Mouse (Mus musculus): ENCODE measurements around the gene Ptprn2.
"Not testable (repeated sequence)": the region's sequence is repeated elsewhere in the genome, so short reads cannot be mapped to it uniquely, and the experiment has no call there.

Gene Ptprn2

DNA sequence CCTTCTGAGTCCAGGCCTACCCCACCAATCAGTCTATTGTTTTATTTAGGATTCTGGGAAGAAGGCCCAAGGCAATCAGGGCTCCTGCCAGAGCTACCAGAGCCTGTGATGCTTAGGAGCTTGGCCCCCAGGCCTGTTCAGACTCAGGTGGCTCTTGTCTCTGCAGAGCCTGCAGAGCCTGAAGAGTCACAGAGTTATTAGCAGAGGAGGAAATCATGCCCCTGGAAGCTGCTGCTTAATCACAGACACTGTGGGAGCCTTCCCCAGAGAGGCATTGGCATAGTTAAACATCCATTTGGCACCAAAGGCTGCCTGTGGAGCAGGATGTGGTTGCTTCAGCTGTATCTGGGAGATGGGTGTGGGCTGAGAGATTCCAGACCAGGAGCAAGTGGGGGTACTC is 30.3 kb downstream of the Ptprn2 start:
- DNase-seq (ENCODE audit: low spot score in 2 of 2), result no peak

DNA sequence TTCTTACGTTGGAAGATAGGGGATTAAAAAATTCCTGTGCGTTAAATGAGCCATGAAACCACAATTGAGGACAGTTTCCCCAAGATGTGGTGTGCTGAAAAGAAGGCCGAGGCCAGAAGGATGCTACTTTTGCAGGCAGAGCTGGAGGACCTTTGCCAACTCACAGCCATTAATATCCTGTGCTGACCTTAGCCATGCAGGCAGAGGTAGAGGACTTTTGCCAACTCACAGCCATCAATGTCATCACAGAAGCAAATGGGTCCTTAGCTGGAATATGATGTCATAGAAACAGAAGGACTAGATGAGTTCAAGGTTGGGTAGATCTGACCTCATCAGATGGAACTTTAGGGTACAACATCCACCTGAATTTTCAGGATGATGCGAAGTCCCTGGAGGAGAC is 43.3 kb downstream of the Ptprn2 start:
- no peak for DNase-seq (ENCODE audit: low spot score in 2 of 2)

DNA sequence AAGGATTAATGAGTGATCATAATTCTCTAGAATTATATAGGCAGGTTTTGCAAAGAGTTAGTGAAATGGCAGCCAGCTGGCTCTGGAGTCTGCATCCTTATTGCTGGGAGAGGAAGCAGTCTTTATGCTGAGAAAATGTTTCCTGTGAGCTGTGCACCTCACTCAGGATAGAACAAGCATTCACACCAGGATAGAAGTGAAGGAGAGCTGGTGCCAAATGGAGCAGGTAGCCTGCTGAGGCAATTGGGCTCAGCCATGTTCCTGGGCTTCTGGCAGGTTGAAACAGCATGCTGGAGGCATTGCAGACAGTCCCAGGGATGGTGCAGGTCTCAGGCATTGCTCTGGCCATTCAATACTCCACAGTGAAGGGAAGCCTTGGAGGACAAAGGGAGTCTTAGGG is 47.8 kb downstream of the Ptprn2 start:
- no peak for DNase-seq (ENCODE audit: low spot score in 2 of 2)

DNA sequence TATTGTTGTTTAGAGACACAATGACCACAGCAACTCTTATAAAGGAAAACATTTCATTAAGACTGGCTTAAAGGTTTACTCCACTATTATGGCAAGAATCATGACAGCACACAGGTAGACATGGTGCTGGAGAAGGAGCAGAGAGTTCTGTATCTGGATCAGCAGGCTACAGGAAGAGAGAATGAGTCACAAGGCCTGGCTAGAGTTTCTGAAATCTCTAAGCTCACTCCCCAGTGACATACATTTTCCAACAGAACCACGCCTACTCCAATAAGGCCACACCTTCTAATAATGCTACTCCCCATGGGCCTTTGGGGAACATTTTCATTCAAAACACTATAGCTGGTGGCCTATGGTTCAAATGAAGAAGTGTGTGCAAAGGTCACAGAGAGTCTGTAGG is 53.8 kb downstream of the Ptprn2 start:
- no peak for DNase-seq (ENCODE audit: low spot score in 2 of 2)

DNA sequence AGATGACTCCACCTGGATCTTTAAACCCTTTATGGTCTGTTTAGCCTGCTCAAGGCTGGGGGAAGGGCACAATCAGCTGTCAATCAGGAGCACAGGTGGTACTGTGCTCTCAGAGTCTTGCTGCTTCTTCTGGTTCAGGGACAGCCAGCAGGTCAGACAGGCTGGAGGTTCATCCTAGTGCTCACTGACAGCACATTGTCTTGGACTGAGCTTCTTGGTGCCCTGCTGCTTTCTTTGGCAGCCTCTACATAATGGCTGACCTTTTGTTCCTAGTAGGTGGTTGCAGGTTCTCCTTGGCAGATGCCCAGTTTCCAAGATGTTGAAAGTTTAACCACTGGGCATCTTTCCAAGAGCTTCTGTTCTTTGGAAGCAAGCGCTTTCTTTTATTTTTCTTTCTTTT is 55.1 kb downstream of the Ptprn2 start:
- no peak for DNase-seq (ENCODE audit: low spot score in 2 of 2)

DNA sequence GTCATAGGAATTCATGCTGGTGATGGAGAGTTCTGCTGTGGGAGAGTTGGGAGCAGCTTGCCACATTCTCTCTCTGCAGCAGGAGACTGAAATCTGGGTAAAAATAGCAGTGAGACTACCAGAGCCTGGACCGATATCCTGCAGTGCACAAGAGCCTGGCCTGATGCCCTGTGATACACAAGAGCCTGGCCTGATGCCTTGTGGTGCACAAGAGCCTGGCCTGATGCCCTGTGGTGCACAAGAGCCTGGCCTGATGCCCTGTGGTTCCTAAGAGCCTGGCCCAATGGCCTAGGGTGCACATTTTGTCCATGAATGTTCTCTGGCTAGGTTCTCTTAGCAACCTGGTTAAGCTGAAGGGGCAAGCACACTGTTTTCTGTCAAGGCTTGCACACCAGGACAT is 64.5 kb downstream of the Ptprn2 start:
- DNase-seq (ENCODE audit: low spot score in 2 of 2), result no peak

DNA sequence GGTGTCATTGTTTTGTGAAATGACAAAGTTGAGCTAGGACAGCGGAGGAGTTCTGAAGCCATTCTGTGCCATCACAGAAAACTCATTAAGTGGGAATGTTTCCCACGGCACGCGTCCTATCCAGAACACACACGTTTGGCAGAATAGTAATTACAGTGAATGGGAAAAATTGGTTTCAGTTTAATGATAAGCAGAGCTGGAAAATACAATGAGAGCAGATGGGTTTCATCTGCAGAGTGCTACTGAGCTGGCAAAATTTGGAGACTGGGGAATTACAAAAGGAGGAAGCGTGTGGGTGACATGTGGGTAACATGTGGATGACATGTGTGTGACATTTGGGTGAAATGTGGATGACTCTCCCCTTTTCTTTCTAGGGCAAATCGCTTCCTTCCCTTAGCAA is 66.0 kb downstream of the Ptprn2 start:
- DNase-seq (ENCODE audit: low spot score in 2 of 2), result no peak

DNA sequence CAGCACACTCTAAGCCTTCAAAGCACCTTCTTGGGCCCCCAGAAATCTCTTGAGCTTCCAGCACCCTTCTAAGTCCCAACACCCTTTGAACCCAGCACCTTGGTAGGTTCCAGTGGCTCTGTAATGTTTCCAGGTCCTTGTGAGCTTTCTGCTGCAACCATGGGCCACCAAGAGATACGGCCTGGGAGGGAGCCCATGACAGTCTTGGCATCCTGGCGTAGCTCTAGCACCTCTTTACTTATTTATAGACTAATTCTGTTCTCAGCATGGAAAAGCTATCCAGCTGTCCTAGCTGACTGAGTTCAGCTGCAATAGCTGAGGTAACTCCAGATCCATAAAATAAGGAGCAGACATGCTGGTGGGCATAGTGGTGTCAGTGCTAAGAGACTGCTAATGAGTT is 66.8 kb downstream of the Ptprn2 start:
- no peak for DNase-seq (ENCODE audit: low spot score in 2 of 2)

DNA sequence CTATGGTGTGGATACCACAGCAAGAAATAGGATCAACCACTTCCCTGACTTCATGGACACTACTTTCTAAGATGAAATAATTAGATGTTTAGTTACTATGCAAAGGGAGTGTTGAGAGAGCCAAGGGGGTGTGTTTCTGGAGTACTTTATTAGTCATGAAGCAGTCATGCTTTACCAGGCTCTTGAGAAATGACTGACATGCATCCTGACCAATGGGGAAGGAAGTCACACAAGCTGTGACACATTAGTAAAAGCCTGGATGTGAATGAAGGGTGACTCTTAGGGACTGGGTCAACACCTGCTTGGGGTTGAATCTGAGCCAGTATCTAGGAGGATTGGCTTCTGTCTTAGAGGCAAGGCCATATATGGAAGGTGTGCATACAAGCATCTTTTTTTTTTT is 67.8 kb downstream of the Ptprn2 start:
- no peak for DNase-seq (ENCODE audit: low spot score in 2 of 2)

DNA sequence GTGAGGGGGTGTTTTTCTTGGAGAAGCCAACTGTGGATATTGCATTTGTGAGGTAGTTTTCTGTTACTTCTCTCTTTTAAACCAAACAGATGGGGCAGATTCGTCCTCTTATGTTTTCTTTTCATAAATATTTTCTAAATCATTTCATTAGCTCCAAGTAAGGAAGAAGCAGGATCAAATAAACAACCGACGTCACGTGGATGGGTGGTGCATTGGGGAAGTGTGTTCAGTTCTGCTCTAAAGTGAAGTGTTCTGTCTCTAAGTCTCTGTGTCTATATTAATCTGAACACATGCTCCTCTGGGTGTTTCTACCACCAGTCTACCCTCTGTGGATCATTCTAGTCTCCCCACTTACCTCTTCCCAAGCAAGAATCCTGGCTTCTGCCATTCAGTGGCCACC is 70.4 kb downstream of the Ptprn2 start:
- DNase-seq (ENCODE audit: low spot score in 2 of 2), result no peak

DNA sequence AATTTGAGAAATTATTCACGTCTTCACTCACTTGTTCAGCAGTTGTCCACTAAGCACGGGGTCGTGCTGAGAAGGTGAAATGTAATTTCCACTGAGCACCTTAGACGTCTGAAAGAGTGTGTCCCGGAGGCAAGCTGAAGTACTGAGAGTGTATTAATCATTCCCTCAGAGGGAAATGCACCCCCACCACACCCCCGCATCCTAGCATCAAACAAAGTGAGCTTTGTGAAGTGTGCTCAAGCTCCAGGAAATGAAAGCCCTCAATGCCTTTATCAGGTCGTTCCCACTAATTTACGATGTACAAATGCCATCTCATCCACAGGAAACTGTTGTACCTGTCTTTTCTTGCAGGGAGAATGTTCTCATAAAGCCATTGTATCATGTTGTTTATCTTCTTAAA is 78.9 kb downstream of the Ptprn2 start:
- no peak for DNase-seq (ENCODE audit: low spot score in 2 of 2)

DNA sequence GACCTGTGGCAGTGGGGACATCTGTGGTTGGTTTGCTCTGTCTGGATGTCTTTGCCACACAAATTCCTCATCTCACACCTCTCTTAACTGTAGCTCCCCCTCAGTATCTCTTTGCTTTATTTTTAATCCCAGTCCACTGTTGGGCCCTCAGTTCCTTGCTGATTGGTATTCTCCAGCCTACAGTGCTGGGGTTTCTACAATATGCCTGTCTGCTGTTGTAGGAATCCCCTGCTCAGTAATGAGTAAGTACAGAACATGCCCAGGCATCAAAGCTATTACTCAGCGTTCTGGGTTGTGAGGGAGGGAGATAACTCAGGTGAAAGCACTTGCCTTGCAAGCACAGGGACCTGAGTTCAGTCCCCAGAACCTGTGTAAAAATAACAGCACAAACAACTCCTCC is 81.2 kb downstream of the Ptprn2 start:
- DNase-seq (ENCODE audit: low spot score in 2 of 2), result no peak

DNA sequence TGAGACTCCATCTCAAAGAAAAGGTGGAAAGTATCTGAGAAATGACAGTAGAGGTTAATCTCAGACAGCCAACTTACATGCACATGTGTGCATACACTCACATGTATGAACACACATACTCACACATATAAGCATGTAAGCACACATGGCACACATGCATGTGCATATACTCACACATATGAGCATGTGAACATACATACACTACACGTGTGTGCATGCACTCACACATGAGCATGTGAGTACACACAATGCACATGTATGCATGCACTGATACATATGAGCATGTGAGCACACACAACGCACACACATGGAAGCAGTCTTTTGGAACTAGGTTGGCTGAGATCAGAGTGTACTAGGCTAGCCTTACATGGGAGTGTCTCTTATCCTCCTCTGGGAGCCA is 81.7 kb downstream of the Ptprn2 start:
- no peak for DNase-seq (ENCODE audit: low spot score in 2 of 2)

DNA sequence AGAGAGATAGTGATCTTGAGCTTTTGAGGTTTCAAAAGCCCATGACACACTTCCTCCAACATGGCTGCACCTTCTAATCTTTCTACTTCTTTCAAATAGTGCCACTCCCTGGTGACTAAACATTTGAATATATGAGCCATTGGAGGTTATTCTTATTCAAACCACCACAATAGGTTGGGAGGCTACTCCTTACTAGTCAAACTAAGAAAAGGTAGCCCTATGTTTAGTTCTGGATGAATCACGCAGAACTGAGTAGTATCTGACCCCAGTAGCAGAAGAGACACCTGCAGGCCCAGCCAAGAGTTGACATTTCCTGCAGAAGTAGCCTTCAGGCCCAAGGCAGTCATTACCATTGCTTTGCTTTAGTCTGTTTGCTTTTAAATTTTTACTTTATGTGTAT is 84.0 kb downstream of the Ptprn2 start:
- DNase-seq (ENCODE audit: low spot score in 2 of 2), result no peak

DNA sequence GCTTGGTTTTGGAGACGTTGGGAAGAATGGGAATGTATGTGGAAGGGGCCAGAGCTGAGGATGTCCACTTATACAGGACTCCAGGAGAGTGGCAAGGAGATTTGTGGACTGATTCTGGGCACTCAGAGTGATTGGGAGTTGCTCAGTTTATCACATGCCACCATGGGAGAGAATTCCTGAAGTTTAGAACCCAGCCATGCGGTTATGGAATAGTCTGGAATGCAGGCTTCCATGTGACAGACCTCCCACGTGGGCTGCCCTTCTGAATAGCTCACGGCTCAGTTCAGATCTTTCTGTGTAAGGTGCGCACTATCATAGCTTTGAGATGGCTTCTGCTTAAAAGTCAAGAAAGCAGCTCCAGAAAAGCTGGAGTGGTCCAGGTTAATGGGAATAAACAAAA is 88.6 kb downstream of the Ptprn2 start:
- no peak for DNase-seq (ENCODE audit: low spot score in 2 of 2)

DNA sequence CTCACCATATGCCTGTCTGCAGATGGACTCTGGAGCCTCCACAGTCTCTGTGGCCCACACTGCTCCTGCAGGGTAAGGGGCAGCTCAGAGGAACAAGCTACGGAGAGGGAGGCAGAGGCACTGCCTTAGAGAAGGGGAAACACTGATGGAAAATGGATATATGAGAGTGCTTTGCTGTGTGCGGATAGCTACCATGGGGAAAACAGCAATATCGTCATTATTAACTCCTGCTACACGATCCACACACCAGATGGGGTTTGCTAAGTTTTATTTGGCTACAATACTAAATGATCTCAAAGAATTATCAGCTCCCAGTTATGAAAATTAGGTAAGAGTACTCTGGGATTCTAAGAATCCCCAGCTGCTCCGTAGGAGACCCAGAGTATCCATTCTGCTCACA is 89.2 kb downstream of the Ptprn2 start:
- no peak for DNase-seq (ENCODE audit: low spot score in 2 of 2)

DNA sequence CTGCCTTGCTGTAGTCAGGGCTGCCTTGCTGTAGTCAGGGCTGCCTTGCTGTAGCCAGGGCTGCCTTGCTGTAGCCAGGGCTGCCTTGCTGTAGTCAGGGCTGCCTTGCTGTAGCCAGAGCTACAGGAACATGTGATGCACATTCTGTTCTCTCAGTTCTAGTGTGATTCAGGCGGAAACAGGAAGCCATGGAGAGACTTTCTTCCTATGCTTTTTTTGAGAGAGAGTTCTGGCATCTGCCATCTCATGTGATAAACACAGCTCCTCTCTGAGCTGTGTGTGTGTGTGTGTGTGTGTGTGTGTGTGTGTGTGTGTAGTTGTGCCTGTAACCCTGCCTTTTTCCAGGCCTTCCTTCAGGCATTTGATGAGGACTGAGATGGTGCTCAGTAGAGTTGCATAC is 92.4 kb downstream of the Ptprn2 start:
- not testable (repeated sequence) for DNase-seq (ENCODE audit: low spot score in 2 of 2)

DNA sequence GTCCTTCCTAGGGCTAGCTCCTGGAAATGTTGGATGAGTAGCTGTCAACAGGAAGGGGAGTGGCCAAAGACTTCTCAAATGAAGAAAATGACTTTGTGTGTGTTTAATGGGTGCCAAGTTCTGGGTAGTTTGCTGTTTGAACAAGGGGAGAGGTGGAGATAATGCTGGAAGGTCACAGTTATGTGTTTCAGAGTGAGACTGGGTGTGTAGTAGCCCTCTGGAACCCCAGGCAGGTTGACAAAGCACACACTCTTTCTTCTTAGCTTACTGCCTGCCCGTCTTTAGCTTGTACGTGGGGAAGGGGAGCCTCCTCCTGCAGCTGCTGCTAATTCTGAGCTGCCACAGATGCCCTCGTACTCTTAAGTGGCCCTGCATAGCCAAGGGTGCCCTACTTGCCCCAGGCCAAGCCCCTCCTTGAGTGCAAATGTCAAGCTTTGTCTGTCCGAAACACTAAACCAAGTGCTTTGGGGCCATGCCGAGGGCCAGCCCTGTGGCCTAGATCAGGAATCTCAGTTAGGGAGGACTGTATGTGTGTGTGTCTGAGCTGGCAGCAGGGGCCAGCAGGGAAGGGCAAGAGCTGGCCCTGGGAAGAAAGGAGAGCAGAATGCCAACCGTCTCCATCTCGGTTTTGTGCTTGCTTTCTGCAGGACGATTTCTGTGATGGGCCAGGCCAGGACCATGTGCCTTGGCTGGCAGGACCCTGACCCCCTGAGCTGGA is 95.5 kb downstream of the Ptprn2 start:
- no peak for DNase-seq (ENCODE audit: low spot score in 2 of 2)

DNA sequence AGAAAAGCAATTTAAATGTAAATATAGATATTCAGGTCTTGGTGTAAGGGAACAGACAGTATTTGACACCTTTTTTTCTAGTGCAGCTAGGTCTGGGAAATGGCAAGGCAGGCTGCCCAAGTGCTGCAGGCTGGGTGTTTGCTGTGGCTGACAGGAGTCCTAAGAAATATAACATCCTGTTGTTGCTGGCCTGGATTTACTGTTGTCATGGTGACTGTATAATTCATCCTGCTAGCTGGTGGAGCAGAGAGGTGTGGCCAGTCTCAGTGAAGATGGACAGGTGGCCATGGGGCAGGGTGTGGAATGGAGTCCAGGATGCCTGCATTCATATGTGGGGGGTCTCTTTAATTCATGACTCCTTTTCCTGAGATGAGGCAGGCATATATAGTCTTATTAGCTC is 96.3 kb downstream of the Ptprn2 start:
- no peak for DNase-seq (ENCODE audit: low spot score in 2 of 2)

DNA sequence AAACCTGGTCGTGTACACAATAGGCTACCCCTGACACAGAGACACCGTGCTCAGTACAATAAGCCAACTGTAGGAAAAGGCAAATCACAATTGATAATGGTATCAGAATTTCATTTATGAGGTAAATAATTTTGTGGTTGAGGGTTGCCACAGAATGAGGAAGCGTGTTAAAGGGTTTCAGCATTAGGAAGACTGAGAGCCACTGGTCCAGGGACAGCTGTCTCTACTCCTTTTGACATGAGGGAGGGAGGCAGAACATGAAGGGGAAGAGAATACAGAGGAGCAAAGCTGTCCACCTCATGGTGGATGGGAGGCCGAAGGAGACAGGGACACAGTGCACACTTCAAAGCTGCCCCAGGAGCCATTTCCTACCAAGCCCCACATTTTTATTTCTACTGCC is 97.3 kb downstream of the Ptprn2 start:
- no peak for DNase-seq (ENCODE audit: low spot score in 2 of 2)

DNA sequence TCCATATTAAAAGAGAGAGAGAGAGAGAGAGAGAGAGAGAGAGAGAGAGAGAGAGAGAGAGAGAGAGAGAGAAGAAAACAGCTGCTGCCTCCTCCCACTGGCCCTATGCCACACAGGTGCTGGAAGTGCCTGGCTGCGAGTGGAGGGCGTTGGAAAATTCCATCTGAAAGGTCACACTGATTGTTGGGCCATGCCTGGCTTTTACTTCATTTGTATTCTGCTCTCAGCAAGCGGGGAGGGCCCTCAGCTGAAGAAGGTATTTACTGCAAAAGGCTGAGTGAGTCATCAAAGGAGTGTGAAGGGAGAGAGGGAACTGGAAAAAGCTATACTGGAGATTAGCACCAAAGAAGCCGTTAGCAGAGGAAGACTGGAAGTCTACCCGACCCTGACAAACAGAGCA is 99.5 kb downstream of the Ptprn2 start:
- DNase-seq (ENCODE audit: low spot score in 2 of 2), result no peak

DNA sequence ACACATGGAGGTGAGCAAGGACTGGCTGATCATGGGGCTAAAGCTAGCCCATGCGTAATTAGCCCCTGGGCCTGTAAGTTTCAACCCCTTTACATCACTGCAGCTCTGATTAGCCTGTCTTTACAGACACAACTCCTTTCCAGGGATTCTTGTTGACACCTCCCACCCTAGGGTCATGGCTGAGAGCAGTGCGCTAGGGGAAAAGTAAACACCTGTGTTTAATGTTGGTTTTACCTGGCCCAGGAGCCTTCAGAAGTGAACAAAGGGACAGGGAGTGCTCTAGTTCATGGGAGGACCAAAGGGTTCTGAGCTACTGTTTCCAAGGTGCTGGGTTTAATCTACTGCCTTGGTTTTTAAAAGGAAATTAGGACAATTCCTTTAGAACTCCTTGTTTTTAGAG is 100.6 kb downstream of the Ptprn2 start:
- DNase-seq (ENCODE audit: low spot score in 2 of 2), result no peak

DNA sequence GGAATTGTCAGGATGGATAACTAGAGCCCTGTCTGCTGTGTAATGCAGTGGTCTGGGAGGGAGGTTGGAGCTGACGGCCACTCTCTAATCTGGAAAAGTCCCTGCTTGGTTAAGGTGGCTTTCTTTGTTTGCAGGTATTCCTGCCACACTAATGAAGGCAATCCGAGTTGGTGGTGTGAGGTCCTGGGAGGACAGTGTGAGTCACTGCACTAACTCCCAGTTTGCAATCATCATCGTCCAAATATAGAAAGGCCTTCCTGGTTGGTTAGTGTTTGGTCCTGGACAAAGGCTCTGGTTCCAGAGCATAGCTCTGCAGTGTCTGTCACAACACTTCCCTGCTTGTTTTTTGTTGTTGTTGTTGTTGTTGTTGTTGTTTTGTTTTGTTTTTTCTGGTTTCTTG is 102.0 kb downstream of the Ptprn2 start:
- DNase-seq (ENCODE audit: low spot score in 2 of 2), result no peak

DNA sequence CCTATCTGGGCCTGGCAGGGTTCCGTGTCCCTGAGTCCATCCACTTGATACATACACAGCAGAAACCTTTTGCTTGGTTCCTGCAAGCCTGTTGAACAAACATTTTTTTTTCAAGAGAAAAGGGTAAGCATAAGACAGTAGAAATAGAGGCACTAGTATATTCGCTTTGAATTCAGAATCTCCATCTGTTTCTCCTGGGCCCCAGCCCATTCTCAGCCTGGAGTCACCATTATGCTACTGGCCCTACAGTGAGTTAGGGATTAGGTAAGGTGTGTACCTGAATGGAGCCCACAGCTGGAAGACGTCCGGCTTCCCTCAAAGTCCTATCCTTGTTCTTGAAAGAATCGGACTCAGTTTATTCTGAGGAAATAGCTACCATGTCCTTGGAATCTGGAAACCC is 104.6 kb downstream of the Ptprn2 start:
- no peak for DNase-seq (ENCODE audit: low spot score in 2 of 2)

DNA sequence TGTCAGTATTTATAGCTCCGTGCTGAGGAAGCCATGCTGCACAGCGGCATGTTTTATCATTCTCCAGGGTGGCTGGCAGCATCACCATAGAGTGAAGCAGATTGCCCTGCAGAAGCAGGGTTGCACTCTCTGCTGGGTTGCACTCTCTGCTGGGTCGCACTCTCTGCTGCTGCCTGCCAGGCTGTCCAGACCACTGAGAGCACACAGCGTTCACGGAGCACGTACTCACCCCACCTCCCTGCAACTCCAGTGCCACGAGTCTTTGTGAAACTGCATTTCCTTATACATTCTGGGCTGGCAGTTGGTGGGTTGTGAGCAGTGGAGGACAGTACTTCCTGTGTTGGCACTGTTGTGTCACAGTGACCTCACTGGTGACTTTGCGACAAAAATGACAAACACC is 108.9 kb downstream of the Ptprn2 start:
- DNase-seq (ENCODE audit: low spot score in 2 of 2), result no peak

All from thymus, postnatal 10 days (tissue).